Mouse (Mus musculus) lung, postnatal 0 days (tissue): Measurements from ENCODE around the gene Rnf149. TPM values are rescaled to one million over a fixed set of nuclear protein-coding genes. Genes with fewer than 3 reads are reported as not detected.

Experiments
- ATAC-seq: fragments of 200-750 bp; cut with Nextera tagmentation; 2 replicates; pipeline ENCODE4 v1.8.0; 2017; ENCODE audit warnings: moderate library complexity
- DNase-seq: peaks from one replicate; pipeline ENCODE4 v3.0.0-alpha.2; 2016; ENCODE audit warnings: low spot score
- H3K27ac ChIP-seq: fragments of 300-500 bp; sonication (generic); 2 replicates; pipeline ENCODE4 v1.5.1; 2014; ENCODE audit warnings: antibody characterized with exemption, mild to moderate bottlenecking, low read length, mixed read lengths
- H3K27me3 ChIP-seq: fragments of 300-500 bp; sonication (generic); replicated peaks from 2 replicates; pipeline ENCODE4 v1.6.1; 2014; ENCODE audit warnings: low read length, mixed read lengths; ENCODE audit not compliant: insufficient read depth
- H3K36me3 ChIP-seq: fragments of 300-500 bp; sonication (generic); 2 replicates; pipeline ENCODE4 v1.6.1; 2014; ENCODE audit warnings: low read length, mixed read lengths; ENCODE audit not compliant: insufficient read depth
- H3K4me1 ChIP-seq: fragments of 300-500 bp; sonication (generic); 2 replicates; pipeline ENCODE4 v1.6.1; 2014; ENCODE audit warnings: antibody characterized with exemption, low read depth, low read length, mixed read lengths; ENCODE audit not compliant: insufficient read depth
- H3K4me2 ChIP-seq: fragments of 300-500 bp; sonication (generic); replicated peaks from 2 replicates; pipeline ENCODE4 v1.6.1; 2014; ENCODE audit warnings: low read depth, mild to moderate bottlenecking, low read length, moderate library complexity, mixed read lengths
- H3K4me3 ChIP-seq: fragments of 300-500 bp; sonication (generic); 2 replicates; pipeline ENCODE4 v1.5.1; 2014; ENCODE audit warnings: low read depth, low read length
- H3K9ac ChIP-seq: fragments of 300-500 bp; sonication (generic); replicated peaks from 2 replicates; pipeline ENCODE4 v1.6.1; 2014; ENCODE audit warnings: low read depth, mild to moderate bottlenecking
- H3K9me3 ChIP-seq: fragments of 300-500 bp; sonication (generic); 2 replicates; pipeline ENCODE4 v1.6.1; 2016; ENCODE audit warnings: low read length, mixed read lengths
- CTCF ChIP-seq: IDR thresholded peaks from 2 replicates; pipeline ENCODE4 v1.5.1; 2016; ENCODE audit warnings: antibody characterized with exemption, mild to moderate bottlenecking
- EP300 ChIP-seq: IDR thresholded peaks from 2 replicates; pipeline ENCODE4 v1.6.1; 2016; ENCODE audit warnings: antibody characterized with exemption, mild to moderate bottlenecking, control low read depth
- WGBS: fragments of 180-500 bp; shearing (Covaris S2); extraction: QIAGEN DNeasy Blood & Tissue Kit; methylation state at CpG from one replicate; pipeline ENCODE4 v1.1.7; 2014; 5-methylcytosine and 5-hydroxymethylcytosine counted together
- polyA plus RNA-seq: library from polyadenylated mRNA; unstranded; fragments of >200 nt; fragmentation: Nextera tagmentation; extraction: Ambion mirVana; gene quantifications from 2 replicates; pipeline ENCODE4 v1.2.1, GENCODE M21; 2015

Rnf149 gene
- polyA plus RNA-seq, 1 experiment from 2014 or later: 25.1 TPM

- H3K9ac ChIP-seq: no peak overlapping the region
- DNase-seq (no peak), ATAC-seq (no peak)
- no peak overlapping the region for H3K4me3 ChIP-seq
- TF ChIP-seq EP300 (no peak), CTCF (no peak)
- H3K27me3 ChIP-seq: no peaks in the 10 kb centered on the region
- no peaks in the 10 kb centered on the region for H3K36me3 ChIP-seq
- WGBS: 82% methylated on average over 10 of the region's 10 CpGs
- H3K27ac ChIP-seq: no peak overlapping the region
- no peaks in the 10 kb centered on the region for H3K9me3 ChIP-seq
- no peak overlapping the region for H3K4me2 ChIP-seq
- H3K4me1 ChIP-seq: no peaks in the 10 kb centered on the region
These were observed 61.8 kb downstream of the Rnf149 start for GRCm38 (mm10) chr1:39515303-39515991.

DNA sequence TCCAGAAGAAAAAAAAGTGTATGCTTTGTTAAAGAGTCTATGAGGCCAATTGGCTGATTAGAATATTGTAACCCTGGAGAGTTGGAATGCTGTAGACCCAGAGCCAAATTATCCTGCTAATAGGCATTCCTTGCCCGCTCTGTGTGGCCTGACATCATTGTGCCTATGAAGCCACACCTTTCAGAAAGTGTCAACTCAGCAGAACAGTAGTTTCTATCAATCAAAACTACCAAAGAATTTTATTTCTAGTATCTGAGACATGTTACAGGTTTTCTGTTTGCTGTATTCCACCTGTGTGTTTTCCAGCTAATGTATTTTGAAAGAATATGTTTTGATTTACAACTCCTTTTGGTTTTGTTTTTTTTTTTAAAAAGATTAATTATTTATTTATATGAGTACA, 65.0 kb downstream of the Rnf149 start:
- no peak overlapping the region for H3K4me3 ChIP-seq
- TF ChIP-seq EP300: no peak
- ATAC-seq: no peak
- no peak overlapping the region for H3K9ac ChIP-seq
- H3K9me3 ChIP-seq: no peaks in the 10 kb centered on the region
- no peak for DNase-seq
- no peaks in the 10 kb centered on the region for H3K4me1 ChIP-seq
- H3K27me3 ChIP-seq: no peaks in the 10 kb centered on the region
- 81% methylated on average over 1 of the region's 1 CpGs for WGBS
- H3K36me3 ChIP-seq: no peaks in the 10 kb centered on the region
- H3K4me2 ChIP-seq: no peak overlapping the region
- no peak overlapping the region for H3K27ac ChIP-seq

DNA sequence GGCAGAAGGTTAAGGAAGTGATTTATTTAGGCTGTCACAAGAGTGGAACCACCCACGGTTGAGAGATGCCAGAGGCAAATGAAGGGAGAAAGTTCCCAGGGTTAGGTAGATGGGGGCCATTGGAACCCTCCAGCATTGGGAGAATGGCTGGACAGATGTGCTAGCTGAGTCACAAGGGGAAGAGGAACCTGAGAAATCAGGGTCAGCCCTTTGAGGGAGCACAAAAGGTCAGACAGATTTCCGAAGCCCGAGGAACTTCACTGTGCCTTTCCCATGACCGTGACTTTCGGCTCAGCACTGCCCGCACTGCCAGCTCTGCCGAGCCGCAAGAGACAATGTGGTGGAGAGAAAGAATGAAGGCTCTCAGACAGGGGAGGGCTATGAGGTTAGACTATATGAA, 65.4 kb downstream of the Rnf149 start:
- H3K36me3 ChIP-seq: no peaks in the 10 kb centered on the region
- no peaks in the 10 kb centered on the region for H3K9me3 ChIP-seq
- 77% methylated on average over 8 of the region's 8 CpGs for WGBS
- no peak overlapping the region for H3K27ac ChIP-seq
- no peaks in the 10 kb centered on the region for H3K4me1 ChIP-seq
- H3K4me2 ChIP-seq: no peak overlapping the region
- no peak for TF ChIP-seq EP300
- no peak for TF ChIP-seq CTCF
- DNase-seq (no peak), ATAC-seq (no peak)
- no peaks in the 10 kb centered on the region for H3K27me3 ChIP-seq
- no peak overlapping the region for H3K9ac ChIP-seq
- H3K4me3 ChIP-seq: no peak overlapping the region

DNA sequence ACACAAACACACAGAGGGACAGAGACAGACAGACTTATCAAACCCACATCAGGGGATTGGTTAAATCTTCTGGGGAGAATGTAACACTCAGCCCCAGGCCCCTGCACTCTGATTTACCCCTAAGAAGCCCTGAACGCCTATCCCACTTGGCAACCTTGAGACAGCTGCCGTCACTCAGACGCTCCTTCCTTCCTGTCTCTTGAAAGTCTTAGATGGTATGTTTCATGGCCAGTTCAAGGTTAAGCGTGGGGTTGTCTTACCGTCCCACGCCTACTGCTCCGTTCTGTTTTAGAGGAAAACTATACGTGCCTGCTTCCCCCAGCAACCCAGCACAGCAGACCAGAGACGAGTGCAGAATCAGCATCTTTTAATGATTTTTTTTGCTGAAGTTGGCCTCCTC, 71.6 kb downstream of the Rnf149 start:
- no peak overlapping the region for H3K4me3 ChIP-seq
- ATAC-seq (no peak), DNase-seq (no peak)
- no peaks in the 10 kb centered on the region for H3K27me3 ChIP-seq
- no peaks in the 10 kb centered on the region for H3K36me3 ChIP-seq
- H3K9me3 ChIP-seq: no peaks in the 10 kb centered on the region
- WGBS: 43% methylated on average over 9 of the region's 9 CpGs
- no peak for TF ChIP-seq EP300
- no peak for TF ChIP-seq CTCF
- no peak overlapping the region for H3K4me2 ChIP-seq
- no peak overlapping the region for H3K27ac ChIP-seq
- H3K4me1 ChIP-seq: no peaks in the 10 kb centered on the region
- H3K9ac ChIP-seq: no peak overlapping the region

- Histone ChIP-seq H3K27me3 (no peaks in the 10 kb centered on the region), H3K9ac (no peak overlapping the region), H3K9me3 (no peaks in the 10 kb centered on the region), H3K36me3 (no peaks in the 10 kb centered on the region), H3K4me3 (no peak overlapping the region), H3K27ac (no peak overlapping the region), H3K4me2 (no peak overlapping the region), H3K4me1 (no peaks in the 10 kb centered on the region)
- ATAC-seq: 0 out of 2 replicates have a peak, but pooled peaks have one; percentile 47
- peak; percentile 71 for DNase-seq
- TF ChIP-seq EP300 (no peak), CTCF (peak; percentile 76)
- WGBS: 7% methylated on average over 1 of the region's 1 CpGs
These were observed 72.9 kb downstream of the Rnf149 start for GRCm38 (mm10) chr1:39504261-39504660.

- Histone ChIP-seq H3K36me3 (no peaks in the 10 kb centered on the region), H3K4me3 (no peak overlapping the region), H3K27ac (no peak overlapping the region), H3K9ac (no peak overlapping the region), H3K4me2 (no peak overlapping the region), H3K4me1 (no peaks in the 10 kb centered on the region), H3K9me3 (no peaks in the 10 kb centered on the region), H3K27me3 (no peaks in the 10 kb centered on the region)
- peak; percentile 17 for DNase-seq
- no peak for ATAC-seq
- TF ChIP-seq EP300 (no peak), CTCF (no peak)
- WGBS: 72% methylated on average over 17 of the region's 17 CpGs
These were observed 74.2 kb downstream of the Rnf149 start for GRCm38 (mm10) chr1:39502817-39503633.

Other genes starting within 250 kb of the Rnf149 start
- 379 and 423 TPM in 2 replicates for gene Rpl31, start 209.6 kb downstream of the Rnf149 start, polyA plus RNA-seq
- gene Tbc1d8, start 98.7 kb downstream of the Rnf149 start, polyA plus RNA-seq: 14.5 and 18.0 TPM in 2 replicates
- gene Cnot11, start 42.4 kb downstream of the Rnf149 start, polyA plus RNA-seq: 10.0 and 10.7 TPM in 2 replicates
- gene Creg2, start 74.1 kb upstream of the Rnf149 start, polyA plus RNA-seq: 0.10 and 0.11 TPM in 2 replicates
- gene Rfx8, start 143.6 kb upstream of the Rnf149 start, polyA plus RNA-seq: 0.24 and 0.27 TPM in 2 replicates
- not detected in 2 replicates for gene Gm3646, start 227.9 kb upstream of the Rnf149 start, polyA plus RNA-seq